Mouse (Mus musculus) midbrain, embryonic 15.5 days (tissue): ENCODE measurements around the gene Utrn. TPM values are rescaled to one million over a fixed set of nuclear protein-coding genes. Genes with fewer than 3 reads are reported as not detected.

Experiments used
- ATAC-seq: fragments of 200-750 bp; cut with Nextera tagmentation; replicated peaks from 2 replicates; pipeline ENCODE4 v1.8.0; 2017; ENCODE audit warnings: moderate TSS enrichment
- H3K27ac ChIP-seq: fragments of 300-500 bp; sonication (generic); 2 replicates; pipeline ENCODE4 v1.5.1; 2015; ENCODE audit warnings: mild to moderate bottlenecking, inconsistent platforms
- H3K27me3 ChIP-seq: fragments of 300-500 bp; sonication (generic); replicated peaks from 2 replicates; pipeline ENCODE4 v1.6.1; 2015; ENCODE audit warnings: inconsistent platforms
- H3K36me3 ChIP-seq: fragments of 300-500 bp; sonication (generic); replicated peaks from 2 replicates; pipeline ENCODE4 v1.6.1; 2015; ENCODE audit warnings: inconsistent platforms
- H3K4me1 ChIP-seq: fragments of 300-500 bp; sonication (generic); 2 replicates; pipeline ENCODE4 v1.6.1; 2015; ENCODE audit warnings: inconsistent platforms
- H3K4me2 ChIP-seq: fragments of 300-500 bp; sonication (generic); 2 replicates; pipeline ENCODE4 v1.6.1; 2015; ENCODE audit warnings: inconsistent platforms, mild to moderate bottlenecking, moderate library complexity
- H3K4me3 ChIP-seq: fragments of 300-500 bp; sonication (generic); 2 replicates; pipeline ENCODE4 v1.5.1; 2015; ENCODE audit warnings: mild to moderate bottlenecking, inconsistent platforms
- H3K9ac ChIP-seq: fragments of 300-500 bp; sonication (generic); 2 replicates; pipeline ENCODE4 v1.6.1; 2015; ENCODE audit warnings: mild to moderate bottlenecking, inconsistent platforms
- H3K9me3 ChIP-seq: fragments of 300-500 bp; sonication (generic); 2 replicates; pipeline ENCODE4 v1.6.1; 2016; ENCODE audit warnings: inconsistent platforms
- WGBS: fragments of 180-500 bp; shearing (Covaris S2); methylation state at CpG from one replicate; pipeline ENCODE4 v1.1.7; 2015; ENCODE audit warnings: mixed read lengths; 5-methylcytosine and 5-hydroxymethylcytosine counted together
- polyA plus RNA-seq: library from polyadenylated mRNA; unstranded; fragments of >200 nt; fragmentation: Nextera tagmentation; extraction: Ambion mirVana; gene quantifications from 2 replicates; pipeline ENCODE4 v1.2.1, GENCODE M21; 2015

Utrn gene
- polyA plus RNA-seq, 1 experiment from 2014 or later = 19.7 TPM

DNA sequence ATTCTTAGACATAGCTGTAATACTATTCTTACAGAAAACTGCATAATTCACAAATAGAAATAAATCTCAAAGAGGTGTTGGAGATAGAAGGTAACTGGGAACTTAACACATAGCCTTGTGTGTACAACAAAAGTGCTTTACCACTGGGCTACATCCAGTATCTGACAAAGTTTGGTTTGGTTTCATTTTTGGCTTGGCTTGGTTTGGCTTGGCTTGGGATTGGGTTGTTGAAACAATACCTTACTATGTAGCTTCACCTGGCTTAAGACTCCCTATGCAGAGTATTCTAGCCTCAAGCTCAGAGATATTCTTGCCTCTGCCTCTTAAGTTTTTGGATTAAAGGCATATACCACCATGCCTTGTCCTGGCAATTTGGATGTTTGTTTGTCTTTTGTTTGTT lies 183.5 kb downstream of the Utrn start:
- Histone ChIP-seq H3K9ac (no peak overlapping the region), H3K27me3 (no peaks in the 10 kb centered on the region), H3K4me3 (no peak overlapping the region), H3K27ac (no peak overlapping the region), H3K4me2 (no peak overlapping the region), H3K36me3 (no peaks in the 10 kb centered on the region), H3K9me3 (no peaks in the 10 kb centered on the region), H3K4me1 (no peaks in the 10 kb centered on the region)
- no peak for ATAC-seq

DNA sequence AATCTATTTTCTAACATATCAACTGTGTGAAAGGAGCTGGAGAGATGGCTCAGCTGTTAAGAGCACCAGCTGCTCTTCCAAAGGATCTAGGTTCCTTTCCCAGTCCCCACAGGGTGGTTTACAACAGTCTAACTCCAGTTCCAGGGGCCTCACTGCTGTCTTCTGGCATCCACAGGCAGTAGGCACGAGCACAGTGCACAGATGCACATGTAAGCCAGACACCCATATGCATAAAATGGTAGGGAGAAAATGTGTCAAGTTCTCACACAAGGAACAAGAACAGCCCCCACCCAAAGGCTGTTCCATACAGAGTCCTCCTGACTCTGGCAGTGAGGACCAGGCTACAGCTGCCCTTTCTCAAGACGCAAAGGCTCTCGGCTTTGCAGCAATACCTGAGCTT lies 185.1 kb downstream of the Utrn start:
- Histone ChIP-seq H3K4me1 (no peaks in the 10 kb centered on the region), H3K27me3 (no peaks in the 10 kb centered on the region), H3K9ac (no peak overlapping the region), H3K4me2 (no peak overlapping the region), H3K9me3 (no peaks in the 10 kb centered on the region), H3K27ac (no peak overlapping the region), H3K4me3 (no peak overlapping the region), H3K36me3 (no peaks in the 10 kb centered on the region)
- 93% methylated on average over 3 of the region's 3 CpGs for WGBS
- no peak for ATAC-seq

GRCm38 (mm10) chr10:12673309-12673708 lies 195.9 kb downstream of the Utrn start:
- Histone ChIP-seq H3K4me3 (no peak overlapping the region), H3K36me3 (no peaks in the 10 kb centered on the region), H3K9ac (no peak overlapping the region), H3K27ac (no peak overlapping the region), H3K4me1 (no peaks in the 10 kb centered on the region), H3K9me3 (no peaks in the 10 kb centered on the region), H3K27me3 (no peaks in the 10 kb centered on the region), H3K4me2 (no peak overlapping the region)
- 92% methylated on average over 5 of the region's 5 CpGs for WGBS
- no peak for ATAC-seq

- Histone ChIP-seq H3K4me1 (no peaks in the 10 kb centered on the region), H3K36me3 (no peaks in the 10 kb centered on the region), H3K27me3 (no peaks in the 10 kb centered on the region), H3K9me3 (no peaks in the 10 kb centered on the region), H3K9ac (no peak overlapping the region), H3K4me2 (no peak overlapping the region), H3K27ac (no peak overlapping the region), H3K4me3 (no peak overlapping the region)
- 92% methylated on average over 9 of the region's 9 CpGs for WGBS
- no peak for ATAC-seq
Observed at GRCm38 (mm10) chr10:12671608-12672007, 197.6 kb downstream of the Utrn start.

DNA sequence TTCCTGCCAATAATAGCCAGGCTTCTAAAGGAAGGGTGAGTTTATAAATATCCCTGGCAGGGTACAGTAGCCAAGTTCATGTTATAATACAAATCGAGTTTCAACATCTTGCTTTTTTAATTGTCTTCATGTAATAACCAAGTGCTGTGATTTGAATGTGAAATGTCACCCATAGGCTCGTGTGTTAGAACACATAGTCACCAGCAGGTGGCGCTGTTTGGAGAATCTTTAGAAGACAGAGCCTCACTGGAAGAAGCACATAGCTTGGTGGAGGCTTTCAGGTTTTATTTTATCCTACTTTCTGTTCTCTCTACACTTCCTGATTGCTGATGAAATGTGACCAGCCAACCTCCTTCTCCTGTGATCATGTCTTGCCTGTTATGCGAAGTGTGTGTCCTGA lies 207.1 kb downstream of the Utrn start:
- no peak overlapping the region for H3K4me2 ChIP-seq
- no peaks in the 10 kb centered on the region for H3K4me1 ChIP-seq
- H3K36me3 ChIP-seq = no peaks in the 10 kb centered on the region
- H3K9me3 ChIP-seq = no peaks in the 10 kb centered on the region
- 89% methylated on average over 4 of the region's 4 CpGs for WGBS
- no peaks in the 10 kb centered on the region for H3K27me3 ChIP-seq
- no peak overlapping the region for H3K4me3 ChIP-seq
- no peak for ATAC-seq
- H3K9ac ChIP-seq = no peak overlapping the region
- no peak overlapping the region for H3K27ac ChIP-seq

- WGBS = 89% methylated on average over 8 of the region's 8 CpGs
- ATAC-seq = no peak
- H3K4me1 ChIP-seq = no peaks in the 10 kb centered on the region
- H3K9me3 ChIP-seq = no peaks in the 10 kb centered on the region
- H3K27ac ChIP-seq = no peak overlapping the region
- no peak overlapping the region for H3K9ac ChIP-seq
- no peak overlapping the region for H3K4me3 ChIP-seq
- no peak overlapping the region for H3K4me2 ChIP-seq
- H3K36me3 ChIP-seq = no peaks in the 10 kb centered on the region
- no peaks in the 10 kb centered on the region for H3K27me3 ChIP-seq
Observed at GRCm38 (mm10) chr10:12658023-12658744, 211.0 kb downstream of the Utrn start.

DNA sequence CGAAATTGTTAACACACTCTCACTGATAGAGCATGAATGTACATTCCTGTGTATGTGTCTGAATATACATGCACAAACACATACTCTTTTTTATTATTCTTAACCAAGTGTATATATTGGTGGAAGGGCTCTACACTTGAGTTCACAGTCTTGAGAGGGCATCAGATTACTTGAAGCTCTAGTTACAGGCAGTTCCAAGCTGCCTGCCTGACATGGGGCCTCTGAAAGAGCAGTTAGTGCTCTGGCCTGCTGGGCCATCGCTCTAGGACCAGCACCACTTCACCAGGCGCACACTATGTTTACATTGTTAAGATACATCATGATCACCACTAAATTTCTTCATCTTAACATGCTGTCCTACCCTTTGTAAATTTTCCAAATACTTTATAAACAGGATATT lies 216.2 kb downstream of the Utrn start:
- H3K9ac ChIP-seq = no peak overlapping the region
- H3K4me3 ChIP-seq = no peak overlapping the region
- H3K36me3 ChIP-seq = no peaks in the 10 kb centered on the region
- H3K27ac ChIP-seq = no peak overlapping the region
- no peak overlapping the region for H3K4me2 ChIP-seq
- H3K4me1 ChIP-seq = no peaks in the 10 kb centered on the region
- no peak for ATAC-seq
- H3K27me3 ChIP-seq = no peaks in the 10 kb centered on the region
- WGBS = 89% methylated on average over 3 of the region's 3 CpGs
- no peaks in the 10 kb centered on the region for H3K9me3 ChIP-seq

DNA sequence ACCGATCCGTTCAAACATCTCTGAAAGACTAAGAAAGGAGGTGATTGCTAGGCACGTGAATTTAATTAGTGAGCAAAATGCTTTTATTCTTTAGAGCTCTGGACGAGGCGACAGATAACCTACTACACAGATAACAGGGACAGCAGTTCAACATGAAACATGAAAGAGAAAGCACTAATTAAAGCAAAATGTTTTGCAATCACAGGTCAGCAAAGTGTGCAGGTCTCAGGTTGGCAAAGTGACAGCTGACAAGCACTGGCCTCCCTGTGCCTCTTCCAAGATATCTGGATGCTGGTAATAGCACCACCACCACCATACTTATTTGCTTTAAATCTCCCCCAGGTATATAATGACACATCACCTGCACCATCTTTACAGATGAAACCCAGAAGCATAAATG lies 223.0 kb downstream of the Utrn start:
- no peak overlapping the region for H3K4me3 ChIP-seq

GRCm38 (mm10) chr10:12643336-12643735 lies 225.8 kb downstream of the Utrn start:
- H3K4me2 ChIP-seq = no peak overlapping the region
- H3K27ac ChIP-seq = no peak overlapping the region
- 0 out of 2 replicates have a peak, but pooled peaks have one; percentile 45 for ATAC-seq
- H3K36me3 ChIP-seq = no peaks in the 10 kb centered on the region
- H3K27me3 ChIP-seq = no peaks in the 10 kb centered on the region
- H3K9me3 ChIP-seq = no peaks in the 10 kb centered on the region
- 68% methylated on average over 8 of the region's 8 CpGs for WGBS
- H3K9ac ChIP-seq = no peak overlapping the region
- no peak overlapping the region for H3K4me3 ChIP-seq
- no peaks in the 10 kb centered on the region for H3K4me1 ChIP-seq

More for the DNA sequence above, 223.0 kb downstream of the Utrn start:
- Histone ChIP-seq H3K9ac (no peak overlapping the region), H3K27ac (no peak overlapping the region), H3K9me3 (no peaks in the 10 kb centered on the region), H3K27me3 (no peaks in the 10 kb centered on the region), H3K4me2 (no peak overlapping the region), H3K36me3 (no peaks in the 10 kb centered on the region), H3K4me1 (no peaks in the 10 kb centered on the region)
- ATAC-seq = no peak
- 46% methylated on average over 5 of the region's 5 CpGs for WGBS

DNA sequence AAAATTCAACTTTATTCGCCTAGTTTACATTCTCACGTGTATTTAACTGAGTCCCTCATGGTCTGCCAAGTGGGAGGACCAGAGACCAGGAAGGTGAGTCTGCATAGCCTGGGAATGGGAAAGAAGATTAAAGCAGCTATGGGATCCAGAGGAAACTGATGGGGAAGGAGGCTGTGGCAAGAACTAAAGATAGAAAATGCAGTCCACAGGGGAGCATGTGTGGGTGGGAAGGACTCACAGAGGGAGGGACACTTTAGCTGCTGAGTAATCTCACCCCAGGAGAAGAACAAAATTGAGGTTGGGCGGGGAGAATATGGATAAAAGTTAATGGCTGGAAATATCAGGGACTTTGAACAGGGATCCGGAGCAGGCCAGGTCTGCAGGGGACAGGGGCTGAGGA lies 229.5 kb downstream of the Utrn start:
- Histone ChIP-seq H3K36me3 (no peaks in the 10 kb centered on the region), H3K4me3 (no peak overlapping the region), H3K9ac (no peak overlapping the region), H3K4me2 (no peak overlapping the region), H3K9me3 (no peaks in the 10 kb centered on the region), H3K27me3 (no peaks in the 10 kb centered on the region), H3K27ac (no peak overlapping the region), H3K4me1 (no peaks in the 10 kb centered on the region)
- ATAC-seq = no peak
- whole genome bisulfite sequencing = 80% methylated on average over 4 of the region's 4 CpGs

DNA sequence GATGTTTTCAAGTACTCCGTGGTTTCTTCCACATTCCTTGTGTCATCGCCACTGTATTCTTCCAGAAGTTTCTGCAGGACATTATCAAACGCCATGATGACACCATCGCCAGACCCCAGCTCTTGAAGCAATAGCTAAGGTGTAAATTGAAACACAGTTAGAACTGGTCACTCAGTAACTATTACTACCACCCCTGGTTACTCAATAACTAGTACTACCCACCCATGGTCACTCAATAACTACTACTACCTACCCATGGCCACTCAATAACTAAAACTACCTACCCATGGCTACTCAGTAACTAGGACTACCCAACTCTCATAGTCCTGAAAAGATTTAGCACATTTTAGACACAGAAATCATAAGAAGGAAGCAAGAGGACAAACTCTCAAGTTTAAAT lies 235.2 kb downstream of the Utrn start:
- H3K9me3 ChIP-seq = no peaks in the 10 kb centered on the region
- H3K4me2 ChIP-seq = no peak overlapping the region
- no peak overlapping the region for H3K4me3 ChIP-seq
- no peaks in the 10 kb centered on the region for H3K4me1 ChIP-seq
- H3K9ac ChIP-seq = no peak overlapping the region
- no peaks in the 10 kb centered on the region for H3K27me3 ChIP-seq
- no peaks in the 10 kb centered on the region for H3K36me3 ChIP-seq
- WGBS = 96% methylated on average over 4 of the region's 4 CpGs
- no peak overlapping the region for H3K27ac ChIP-seq
- no peak for ATAC-seq

GRCm38 (mm10) chr10:12630933-12631332 lies 238.2 kb downstream of the Utrn start:
- no peak for ATAC-seq
- H3K27ac ChIP-seq = no peak overlapping the region
- H3K4me3 ChIP-seq = no peak overlapping the region
- no peaks in the 10 kb centered on the region for H3K4me1 ChIP-seq
- H3K9me3 ChIP-seq = no peaks in the 10 kb centered on the region
- 79% methylated on average over 5 of the region's 5 CpGs for WGBS
- no peak overlapping the region for H3K4me2 ChIP-seq
- H3K27me3 ChIP-seq = no peaks in the 10 kb centered on the region
- no peak overlapping the region for H3K9ac ChIP-seq
- no peaks in the 10 kb centered on the region for H3K36me3 ChIP-seq

DNA sequence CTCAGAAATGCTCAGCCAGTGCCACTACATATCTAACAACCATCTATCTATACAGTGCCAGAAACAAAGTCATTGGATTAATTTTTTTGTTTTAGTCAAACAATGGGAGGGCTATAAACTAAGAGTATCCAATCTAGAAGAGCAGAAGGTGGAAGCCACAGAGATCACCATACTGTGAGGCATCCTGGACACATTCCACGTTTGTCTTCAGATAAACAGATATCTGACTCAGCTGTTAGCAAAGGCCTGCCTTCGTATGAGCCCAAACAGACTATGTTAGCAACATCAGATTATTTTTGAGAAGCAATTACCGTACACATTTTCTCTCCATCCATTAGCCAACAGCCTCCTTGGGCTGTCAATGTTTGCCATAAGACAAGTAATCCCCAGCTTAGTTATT lies 250.8 kb downstream of the Utrn start:
- ATAC-seq = no peak
- WGBS = 90% methylated on average over 3 of the region's 3 CpGs

More for the DNA sequence above, 250.8 kb downstream of the Utrn start:
- H3K4me2 ChIP-seq = no peak overlapping the region
- no peaks in the 10 kb centered on the region for H3K27me3 ChIP-seq
- no peaks in the 10 kb centered on the region for H3K36me3 ChIP-seq
- H3K4me3 ChIP-seq = no peak overlapping the region
- no peak overlapping the region for H3K9ac ChIP-seq
- peaks cover 5% of the 10 kb centered on the region; the same call in 1 of the 2 replicates for H3K4me1 ChIP-seq
- no peak overlapping the region for H3K27ac ChIP-seq
- H3K9me3 ChIP-seq = no peaks in the 10 kb centered on the region
